Mouse (Mus musculus) ES-Bruce4 (cell line): ENCODE results near the gene Vax1.

Experiments used
- EP300 ChIP-seq: IDR thresholded peaks from 2 replicates; pipeline ENCODE4 v1.6.1; 2011; ENCODE audit warnings: low read depth, low read length; ENCODE audit not compliant: insufficient read depth
- POLR2A ChIP-seq: IDR thresholded peaks from one replicate; pipeline ENCODE4 v1.8.1; 2011; ENCODE audit warnings: low read length; ENCODE audit not compliant: insufficient read depth

GRCm38 (mm10) chr19:59193456-59193855 lies 23.6 kb upstream of the Vax1 start:
- TF ChIP-seq POLR2A (no peak), EP300 (no peak)
